Mouse (Mus musculus) kidney, postnatal 0 days (tissue): ENCODE results near the gene Tpbgl. TPM values are rescaled to one million over a fixed set of nuclear protein-coding genes. Genes with fewer than 3 reads are reported as not detected.

Experiments
- ATAC-seq: fragments of 200-750 bp; cut with Nextera tagmentation; replicated peaks from 2 replicates; pipeline ENCODE4 v1.8.0; 2017; ENCODE audit warnings: low read depth, moderate number of reproducible peaks, moderate TSS enrichment, moderate library complexity; ENCODE audit not compliant: low FRiP score
- DNase-seq: peaks from one replicate; pipeline ENCODE4 v3.0.0-alpha.2; 2016; ENCODE audit warnings: low spot score
- H3K27ac ChIP-seq: fragments of 300-500 bp; sonication (generic); 2 replicates; pipeline ENCODE4 v1.5.1; 2014; ENCODE audit warnings: mild to moderate bottlenecking
- H3K27me3 ChIP-seq: fragments of 300-500 bp; sonication (generic); 2 replicates; pipeline ENCODE4 v1.6.1; 2014; ENCODE audit warnings: low read length, mixed read lengths; ENCODE audit not compliant: insufficient read depth
- H3K36me3 ChIP-seq: fragments of 300-500 bp; sonication (generic); 2 replicates; pipeline ENCODE4 v1.6.1; 2014; ENCODE audit warnings: low read length, mixed read lengths; ENCODE audit not compliant: insufficient read depth
- H3K4me1 ChIP-seq: fragments of 300-500 bp; sonication (generic); replicated peaks from 2 replicates; pipeline ENCODE4 v1.6.1; 2014; ENCODE audit warnings: antibody characterized with exemption, low read length, mixed read lengths; ENCODE audit not compliant: insufficient read depth
- H3K4me2 ChIP-seq: fragments of 300-500 bp; sonication (generic); 2 replicates; pipeline ENCODE4 v1.6.1; 2014; ENCODE audit warnings: mild to moderate bottlenecking, low read length, moderate library complexity, mixed read lengths
- H3K4me3 ChIP-seq: fragments of 300-500 bp; sonication (generic); replicated peaks from 2 replicates; pipeline ENCODE4 v1.5.1; 2014; ENCODE audit warnings: low read depth, low read length
- H3K9ac ChIP-seq: fragments of 300-500 bp; sonication (generic); 2 replicates; pipeline ENCODE4 v1.6.1; 2014; ENCODE audit warnings: low read depth, low read length
- H3K9me3 ChIP-seq: fragments of 300-500 bp; sonication (generic); replicated peaks from 2 replicates; pipeline ENCODE4 v1.6.1; 2016; ENCODE audit warnings: low read length, inconsistent platforms, mixed read lengths
- CTCF ChIP-seq: IDR thresholded peaks from 2 replicates; pipeline ENCODE4 v1.5.1; 2016; ENCODE audit warnings: antibody characterized with exemption, low read depth, mild to moderate bottlenecking, moderate library complexity
- WGBS: fragments of 180-500 bp; shearing (Covaris S2); extraction: QIAGEN DNeasy Blood & Tissue Kit; methylation state at CpG from one replicate; pipeline ENCODE4 v1.1.7; 2014; 5-methylcytosine and 5-hydroxymethylcytosine counted together
- polyA plus RNA-seq: library from polyadenylated mRNA; unstranded; fragments of >200 nt; fragmentation: Nextera tagmentation; extraction: Ambion mirVana; gene quantifications from 2 replicates; pipeline ENCODE4 v1.2.1, GENCODE M21; 2015

The Tpbgl gene
- polyA plus RNA-seq, 1 experiment from 2014 or later, result 0.63 TPM

- ATAC-seq, result no peak
- no peak overlapping the region for H3K27ac ChIP-seq
- no peaks in the 10 kb centered on the region for H3K9me3 ChIP-seq
- no peak overlapping the region for H3K4me2 ChIP-seq
- H3K36me3 ChIP-seq, result no peaks in the 10 kb centered on the region
- H3K9ac ChIP-seq, result no peak overlapping the region
- no peaks in the 10 kb centered on the region for H3K4me1 ChIP-seq
- peak; percentile 60 for DNase-seq
- H3K27me3 ChIP-seq, result no peaks in the 10 kb centered on the region
- TF ChIP-seq CTCF, result no peak
- no peak overlapping the region for H3K4me3 ChIP-seq
- WGBS, result 47% methylated on average over 4 of the region's 4 CpGs
These were observed 41.9 kb upstream of the Tpbgl start for GRCm38 (mm10) chr7:99668802-99669201.

- ATAC-seq (no peak), DNase-seq (no peak)
- Histone ChIP-seq H3K27ac (no peak overlapping the region), H3K4me2 (no peak overlapping the region), H3K4me3 (no peak overlapping the region), H3K36me3 (no peaks in the 10 kb centered on the region), H3K9ac (no peak overlapping the region), H3K9me3 (no peaks in the 10 kb centered on the region), H3K27me3 (no peaks in the 10 kb centered on the region), H3K4me1 (no peaks in the 10 kb centered on the region)
- 41% methylated on average over 16 of the region's 16 CpGs for WGBS
- TF ChIP-seq CTCF, result no peak
These were observed 40.2 kb upstream of the Tpbgl start for GRCm38 (mm10) chr7:99667096-99667495.

GRCm38 (mm10) chr7:99665731-99666452, 39.0 kb upstream of the Tpbgl start:
- H3K4me1 ChIP-seq, result no peaks in the 10 kb centered on the region

GRCm38 (mm10) chr7:99664571-99665485, 37.9 kb upstream of the Tpbgl start:
- H3K9me3 ChIP-seq, result no peaks in the 10 kb centered on the region
- H3K9ac ChIP-seq, result no peak overlapping the region
- H3K27ac ChIP-seq, result no peak overlapping the region
- no peak for TF ChIP-seq CTCF
- H3K4me1 ChIP-seq, result no peaks in the 10 kb centered on the region
- H3K27me3 ChIP-seq, result no peaks in the 10 kb centered on the region
- WGBS, result 27% methylated on average over 11 of the region's 11 CpGs
- H3K36me3 ChIP-seq, result no peaks in the 10 kb centered on the region
- ATAC-seq (no peak), DNase-seq (peak; percentile 78)
- H3K4me3 ChIP-seq, result no peak overlapping the region
- no peak overlapping the region for H3K4me2 ChIP-seq

More at GRCm38 (mm10) chr7:99665731-99666452, 39.0 kb upstream of the Tpbgl start:
- H3K36me3 ChIP-seq, result no peaks in the 10 kb centered on the region
- DNase-seq (no peak), ATAC-seq (no peak)
- H3K27me3 ChIP-seq, result no peaks in the 10 kb centered on the region
- no peak for TF ChIP-seq CTCF
- H3K4me2 ChIP-seq, result no peak overlapping the region
- no peaks in the 10 kb centered on the region for H3K9me3 ChIP-seq
- no peak overlapping the region for H3K4me3 ChIP-seq
- H3K9ac ChIP-seq, result no peak overlapping the region
- 91% methylated on average over 10 of the region's 10 CpGs for WGBS
- no peak overlapping the region for H3K27ac ChIP-seq

- no peak overlapping the region for H3K4me3 ChIP-seq
- H3K4me1 ChIP-seq, result no peaks in the 10 kb centered on the region
- WGBS, result 88% methylated on average over 9 of the region's 9 CpGs
- no peaks in the 10 kb centered on the region for H3K9me3 ChIP-seq
- no peaks in the 10 kb centered on the region for H3K27me3 ChIP-seq
- H3K4me2 ChIP-seq, result no peak overlapping the region
- ATAC-seq (no peak), DNase-seq (no peak)
- TF ChIP-seq CTCF, result no peak
- H3K9ac ChIP-seq, result no peak overlapping the region
- H3K27ac ChIP-seq, result no peak overlapping the region
- H3K36me3 ChIP-seq, result no peaks in the 10 kb centered on the region
These were observed 36.8 kb upstream of the Tpbgl start for GRCm38 (mm10) chr7:99663507-99664220.

- no peak overlapping the region for H3K4me2 ChIP-seq
- H3K4me1 ChIP-seq, result no peaks in the 10 kb centered on the region
- no peak for ATAC-seq
- H3K36me3 ChIP-seq, result no peaks in the 10 kb centered on the region
- 78% methylated on average over 2 of the region's 2 CpGs for WGBS
- no peak for TF ChIP-seq CTCF
- no peak overlapping the region for H3K9ac ChIP-seq
- H3K27me3 ChIP-seq, result no peaks in the 10 kb centered on the region
- H3K4me3 ChIP-seq, result no peak overlapping the region
- no peak for DNase-seq
- no peaks in the 10 kb centered on the region for H3K9me3 ChIP-seq
- no peak overlapping the region for H3K27ac ChIP-seq
These were observed 35.4 kb upstream of the Tpbgl start for GRCm38 (mm10) chr7:99662311-99662710.
